Mouse (Mus musculus) neutrophil, adult 59 days (primary cell): ENCODE measurements around the gene Il34. TPM values are rescaled to one million over a fixed set of nuclear protein-coding genes. Genes with fewer than 3 reads are reported as not detected.

ENCODE experiments used
- total RNA-seq, 2 experiments: library from RNA; stranded (reverse); gene quantifications; 1 replicate in 1 of 2; 2 replicates in 1 of 2; pipeline ENCODE4 v1.2.4; 2023

Gene Il34
- not detected for total RNA-seq

DNA sequence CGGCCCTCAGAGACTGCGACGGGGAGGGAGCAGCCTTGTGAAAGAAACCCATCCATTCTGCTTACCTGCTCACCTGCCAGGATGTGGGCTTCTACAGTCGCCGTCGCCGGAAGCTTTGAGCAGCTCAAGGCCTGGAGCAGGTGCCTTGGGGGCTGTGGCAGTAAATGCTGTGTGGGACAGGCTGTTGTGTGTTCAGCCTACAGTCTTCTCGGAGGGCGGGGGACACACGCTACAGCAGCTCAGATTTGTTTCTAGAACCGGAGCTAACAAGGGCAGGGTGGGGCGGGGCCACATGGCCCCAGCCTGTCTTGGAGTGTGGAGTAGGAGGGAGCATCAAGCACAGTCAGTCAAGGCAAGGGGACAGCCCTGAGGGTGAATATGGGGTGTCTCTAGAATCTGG, at the start of gene Il34:
Gene Il34 (minus strand): TSS at position 256 of the 400 bp plus-strand sequence.

DNA sequence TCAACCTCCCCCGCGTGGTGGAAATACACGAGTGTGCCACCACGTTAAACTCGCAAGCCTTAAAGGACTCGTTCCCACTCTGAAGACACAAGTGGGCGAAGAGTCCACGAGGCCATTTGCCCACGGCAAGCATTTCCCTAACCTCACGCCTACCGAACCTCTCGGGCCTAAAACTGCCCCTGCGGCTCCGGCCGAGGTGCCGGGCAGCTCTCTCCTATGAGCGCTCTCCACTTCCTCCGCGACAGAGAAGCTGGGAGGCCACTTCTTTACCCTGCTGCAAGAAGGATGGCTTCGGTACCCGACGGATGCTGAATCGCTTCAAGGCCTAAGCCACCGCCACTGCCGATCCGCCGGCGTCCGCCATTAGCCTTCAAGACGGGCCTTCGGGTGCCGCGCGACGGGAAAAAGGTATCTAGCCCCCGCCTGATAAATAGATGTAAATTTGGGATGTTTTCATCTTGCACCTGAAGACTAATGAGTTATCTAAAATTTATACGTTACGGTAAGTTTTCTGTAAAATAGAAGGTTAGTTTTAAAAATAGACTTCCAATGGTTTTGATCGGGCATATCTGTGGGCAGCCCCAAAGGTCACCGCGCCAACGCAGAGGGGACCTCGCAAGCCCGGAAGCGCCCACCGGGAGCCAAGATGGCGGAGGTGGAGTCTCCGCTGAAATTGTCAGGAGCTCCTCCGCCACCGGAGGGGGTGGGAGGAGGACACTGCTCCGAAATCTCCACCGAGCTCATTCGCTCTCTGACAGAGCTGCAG, 40.9 kb upstream of the Il34 start, which contains the start of the genes Cog4 and Sf3b3:
Gene Cog4 (plus strand): TSS at position 196 of the 766 bp plus-strand sequence.
Gene Sf3b3 (minus strand): TSS at position 383 of the 766 bp plus-strand sequence.

DNA sequence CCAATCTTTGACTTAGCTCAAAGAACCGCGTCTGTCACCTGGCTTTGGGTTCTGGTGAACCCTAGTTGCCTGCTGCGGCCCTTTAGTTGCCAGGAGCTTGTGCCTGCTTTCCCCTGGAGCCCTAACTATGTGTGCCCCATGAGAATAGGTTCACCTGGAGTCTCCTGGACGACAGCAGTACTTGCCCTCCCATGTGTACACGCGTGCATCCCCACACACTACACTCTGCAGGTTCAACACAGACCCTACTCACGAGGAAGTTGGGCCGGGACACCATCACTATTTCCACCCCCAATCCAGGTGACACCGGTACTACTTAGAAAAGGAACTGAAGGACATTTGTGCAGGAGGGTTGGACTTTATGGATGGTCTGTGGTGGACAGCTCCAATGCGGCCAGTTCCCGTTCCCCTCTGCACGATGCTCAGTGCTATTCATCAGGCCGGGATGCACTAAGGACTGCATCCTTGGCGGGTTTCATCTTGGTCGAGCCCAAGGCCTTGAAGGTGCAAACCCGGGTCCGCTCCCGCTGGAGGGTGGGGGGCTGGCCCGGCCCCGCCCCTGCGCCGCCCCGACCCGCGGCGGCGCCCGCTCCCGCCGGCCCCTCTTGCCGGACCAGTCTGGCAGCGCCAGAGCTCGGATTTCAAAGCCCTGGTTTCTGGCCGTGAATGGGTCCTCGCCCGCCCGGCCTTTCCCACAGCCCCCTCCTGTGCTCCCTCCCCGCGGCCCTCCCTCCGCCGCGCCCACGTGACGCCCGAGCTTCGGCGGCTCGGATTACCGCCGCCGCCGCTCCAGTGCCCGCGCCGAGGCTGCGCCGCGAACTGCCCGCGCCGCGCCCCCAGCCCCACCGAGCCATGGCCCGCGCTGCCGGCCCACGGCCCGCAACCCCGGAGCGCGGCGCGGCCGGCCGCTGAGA, 84.8 kb downstream of the Il34 start, which contains the start of gene Mtss1l:
Gene Mtss1l (plus strand): TSS at position 792 of the 914 bp plus-strand sequence.

Other genes starting within 250 kb of the Il34 start
- 10 to 100 TPM; 31.9 to 37.5 TPM for gene Vac14, start 187.3 kb downstream of the Il34 start, total RNA-seq
- gene Mtss1l, start 84.4 kb downstream of the Il34 start, total RNA-seq = under 1 TPM; 0.62 to 0.91 TPM
- gene Cog4, start 40.7 kb upstream of the Il34 start, total RNA-seq = 10 to 100 TPM; 46.2 to 51.8 TPM
- gene Sf3b3, start 40.9 kb upstream of the Il34 start, total RNA-seq = 10 to 100 TPM; 57.6 to 60.4 TPM
- 1 to 10 TPM; 7.6 to 7.8 TPM for gene Fuk, start 96.6 kb upstream of the Il34 start, total RNA-seq
- 10 to 100 TPM; 36.6 to 40.1 TPM for gene St3gal2, start 114.0 kb upstream of the Il34 start, total RNA-seq
- gene Ddx19a, start 191.9 kb upstream of the Il34 start, total RNA-seq = 10 to 100 TPM; 31.4 to 35.1 TPM
- 1 to 10 TPM; 4.8 to 7.3 TPM for gene Ddx19b, start 225.8 kb upstream of the Il34 start, total RNA-seq
- gene Aars, start 227.2 kb upstream of the Il34 start, total RNA-seq = 10 to 100 TPM; 19.8 to 20.9 TPM